Mouse (Mus musculus) forebrain, embryonic 15.5 days (tissue): ENCODE measurements around the gene Tmem235. TPM values are rescaled to one million over a fixed set of nuclear protein-coding genes. Genes with fewer than 3 reads are reported as not detected.
A peak's percentile ranks its signal among the peaks of the same experiment; 100 is the strongest.
"Not testable (repeated sequence)": the region's sequence is repeated elsewhere in the genome, so short reads cannot be mapped to it uniquely, and the experiment has no call there.

Source experiments
- ATAC-seq: fragments of 200-750 bp; cut with Nextera tagmentation; replicated peaks from 2 replicates; pipeline ENCODE4 v1.8.0; 2017; ENCODE audit warnings: mild to moderate bottlenecking, moderate TSS enrichment, moderate library complexity
- H3K27ac ChIP-seq: fragments of 300-500 bp; sonication (generic); replicated peaks from 2 replicates; pipeline ENCODE4 v1.5.1; 2015; ENCODE audit warnings: mild to moderate bottlenecking, inconsistent platforms
- H3K27me3 ChIP-seq: fragments of 300-500 bp; sonication (generic); 2 replicates; pipeline ENCODE4 v1.6.1; 2015; ENCODE audit warnings: inconsistent platforms
- H3K36me3 ChIP-seq: fragments of 300-500 bp; sonication (generic); 2 replicates; pipeline ENCODE4 v1.6.1; 2015; ENCODE audit warnings: mild to moderate bottlenecking, inconsistent platforms
- H3K4me1 ChIP-seq: fragments of 300-500 bp; sonication (generic); 2 replicates; pipeline ENCODE4 v1.6.1; 2015; ENCODE audit warnings: inconsistent platforms
- H3K4me2 ChIP-seq: fragments of 300-500 bp; sonication (generic); replicated peaks from 2 replicates; pipeline ENCODE4 v1.6.1; 2015; ENCODE audit warnings: mild to moderate bottlenecking, inconsistent platforms
- H3K4me3 ChIP-seq: fragments of 300-500 bp; sonication (generic); 2 replicates; pipeline ENCODE4 v1.5.1; 2015; ENCODE audit warnings: mild to moderate bottlenecking, inconsistent platforms
- H3K9ac ChIP-seq: fragments of 300-500 bp; sonication (generic); replicated peaks from 2 replicates; pipeline ENCODE4 v1.6.1; 2015; ENCODE audit warnings: mild to moderate bottlenecking, inconsistent platforms
- H3K9me3 ChIP-seq: fragments of 300-500 bp; sonication (generic); 2 replicates; pipeline ENCODE4 v1.6.1; 2016; ENCODE audit warnings: inconsistent platforms
- WGBS: fragments of 180-500 bp; shearing (Covaris S2); methylation state at CpG from one replicate; pipeline ENCODE4 v1.1.7; 2015; ENCODE audit warnings: mixed read lengths; 5-methylcytosine and 5-hydroxymethylcytosine counted together
- polyA plus RNA-seq: library from polyadenylated mRNA; unstranded; fragments of >200 nt; fragmentation: Nextera tagmentation; extraction: Ambion mirVana; gene quantifications from 2 replicates; pipeline ENCODE4 v1.2.1, GENCODE M21; 2015

Tmem235 gene
- polyA plus RNA-seq, 1 experiment from 2014 or later = not detected

GRCm38 (mm10) chr11:117825333-117826101 is 35.0 kb upstream of the Tmem235 start, which contains the start of the genes Afmid and Tk1:
TSS of gene Afmid (plus strand) at chr11:117825924.
TSS of gene Tk1 (minus strand) at chr11:117826092.
- H3K36me3 ChIP-seq = no peaks in the 10 kb centered on the region
- peak within 1 kb of the TSS; percentile 52 for H3K9ac ChIP-seq
- under 1% methylated on average over 34 of the region's 34 CpGs for WGBS
- H3K9me3 ChIP-seq = no peaks in the 10 kb centered on the region
- no peaks in the 10 kb centered on the region for H3K27me3 ChIP-seq
- H3K4me3 ChIP-seq = peak within 1 kb of the TSS; percentile 48
- H3K27ac ChIP-seq = peak within 1 kb of the TSS; percentile 64
- peak within 1 kb of the TSS; percentile 85 for H3K4me2 ChIP-seq
- ATAC-seq = peak; percentile 55
- H3K4me1 ChIP-seq = peaks cover 52% of the 10 kb centered on the region

- 1% methylated on average over 5 of the region's 5 CpGs for WGBS
- Histone ChIP-seq H3K4me2 (peak overlapping the region; percentile 85), H3K27me3 (no peaks in the 10 kb centered on the region), H3K4me1 (peaks cover 52% of the 10 kb centered on the region), H3K27ac (peak overlapping the region; percentile 64), H3K9ac (peak overlapping the region; percentile 52), H3K36me3 (no peaks in the 10 kb centered on the region), H3K4me3 (peak overlapping the region; percentile 48), H3K9me3 (no peaks in the 10 kb centered on the region)
- 0 out of 2 replicates have a peak, but pooled peaks have one; percentile 27 for ATAC-seq
These were observed 34.4 kb upstream of the Tmem235 start for GRCm38 (mm10) chr11:117826164-117826563.

- Histone ChIP-seq H3K27ac (no peak overlapping the region), H3K4me2 (no peak overlapping the region; the same call in 1 of the 2 replicates), H3K4me3 (no peak overlapping the region), H3K4me1 (peaks cover 52% of the 10 kb centered on the region), H3K9ac (no peak overlapping the region), H3K9me3 (no peaks in the 10 kb centered on the region), H3K27me3 (no peaks in the 10 kb centered on the region), H3K36me3 (no peaks in the 10 kb centered on the region)
- ATAC-seq = no peak
- WGBS = 58% methylated on average over 8 of the region's 8 CpGs
These were observed 33.6 kb upstream of the Tmem235 start for GRCm38 (mm10) chr11:117826916-117827315.

GRCm38 (mm10) chr11:117827386-117827785 is 33.2 kb upstream of the Tmem235 start:
- WGBS = 76% methylated on average over 3 of the region's 3 CpGs
- Histone ChIP-seq H3K4me1 (peaks cover 57% of the 10 kb centered on the region), H3K27me3 (no peaks in the 10 kb centered on the region), H3K27ac (no peak overlapping the region), H3K9ac (no peak overlapping the region), H3K4me3 (no peak overlapping the region), H3K36me3 (no peaks in the 10 kb centered on the region), H3K4me2 (no peak overlapping the region), H3K9me3 (no peaks in the 10 kb centered on the region)
- ATAC-seq = no peak

- WGBS = 72% methylated on average over 18 of the region's 18 CpGs
- no peak overlapping the region for H3K9ac ChIP-seq
These were observed 32.2 kb upstream of the Tmem235 start for GRCm38 (mm10) chr11:117828149-117828887.

GRCm38 (mm10) chr11:117828888-117829604 is 31.5 kb upstream of the Tmem235 start:
- no peaks in the 10 kb centered on the region for H3K9me3 ChIP-seq
- H3K27me3 ChIP-seq = no peaks in the 10 kb centered on the region
- 60% methylated on average over 9 of the region's 9 CpGs for WGBS
- no peak overlapping the region for H3K4me3 ChIP-seq
- H3K4me1 ChIP-seq = peaks cover 55% of the 10 kb centered on the region
- H3K9ac ChIP-seq = no peak overlapping the region
- no peak for ATAC-seq
- no peak overlapping the region for H3K4me2 ChIP-seq
- H3K36me3 ChIP-seq = no peaks in the 10 kb centered on the region
- no peak overlapping the region; the same call in 1 of the 2 replicates for H3K27ac ChIP-seq

More at GRCm38 (mm10) chr11:117828149-117828887, 32.2 kb upstream of the Tmem235 start:
- H3K9me3 ChIP-seq = no peaks in the 10 kb centered on the region
- H3K4me1 ChIP-seq = peaks cover 58% of the 10 kb centered on the region
- H3K27me3 ChIP-seq = no peaks in the 10 kb centered on the region
- H3K4me2 ChIP-seq = no peak overlapping the region
- no peak for ATAC-seq
- no peak overlapping the region for H3K4me3 ChIP-seq
- H3K27ac ChIP-seq = no peak overlapping the region
- H3K36me3 ChIP-seq = no peaks in the 10 kb centered on the region

GRCm38 (mm10) chr11:117829671-117830215 is 30.8 kb upstream of the Tmem235 start:
- Histone ChIP-seq H3K36me3 (no peaks in the 10 kb centered on the region), H3K4me1 (peaks cover 49% of the 10 kb centered on the region), H3K27ac (no peak overlapping the region), H3K27me3 (no peaks in the 10 kb centered on the region), H3K9me3 (no peaks in the 10 kb centered on the region), H3K9ac (no peak overlapping the region), H3K4me2 (no peak overlapping the region), H3K4me3 (no peak overlapping the region)
- no peak for ATAC-seq
- WGBS = 80% methylated on average over 2 of the region's 2 CpGs

GRCm38 (mm10) chr11:117830401-117830800 is 30.2 kb upstream of the Tmem235 start:
- ATAC-seq = no peak
- H3K9ac ChIP-seq = no peak overlapping the region
- no peak overlapping the region for H3K27ac ChIP-seq
- H3K9me3 ChIP-seq = no peaks in the 10 kb centered on the region
- H3K27me3 ChIP-seq = no peaks in the 10 kb centered on the region
- 55% methylated on average over 9 of the region's 9 CpGs for WGBS
- H3K4me2 ChIP-seq = no peak overlapping the region
- peaks cover 42% of the 10 kb centered on the region for H3K4me1 ChIP-seq
- no peaks in the 10 kb centered on the region for H3K36me3 ChIP-seq
- H3K4me3 ChIP-seq = no peak overlapping the region

- WGBS = 17% methylated on average over 28 of the region's 28 CpGs
- H3K9ac ChIP-seq = peak overlapping the region; percentile 31; the same call in 1 of the 2 replicates
- ATAC-seq = peak; percentile 71
- H3K27ac ChIP-seq = peak overlapping the region; percentile 42; the same call in 1 of the 2 replicates
- H3K9me3 ChIP-seq = no peaks in the 10 kb centered on the region
- H3K4me1 ChIP-seq = peaks cover 23% of the 10 kb centered on the region
- H3K4me2 ChIP-seq = peak overlapping the region; percentile 50
- peak overlapping the region; percentile 39 for H3K4me3 ChIP-seq
- no peaks in the 10 kb centered on the region for H3K27me3 ChIP-seq
- no peaks in the 10 kb centered on the region for H3K36me3 ChIP-seq
These were observed 28.2 kb upstream of the Tmem235 start for GRCm38 (mm10) chr11:117832086-117832969.

- H3K27me3 ChIP-seq = not testable (repeated sequence)
These were observed 27.0 kb upstream of the Tmem235 start for GRCm38 (mm10) chr11:117833509-117833908.

GRCm38 (mm10) chr11:117834086-117834485 is 26.5 kb upstream of the Tmem235 start:
- no peaks in the 10 kb centered on the region for H3K9me3 ChIP-seq
- H3K27me3 ChIP-seq = no peaks in the 10 kb centered on the region
- H3K36me3 ChIP-seq = no peaks in the 10 kb centered on the region
- no peak overlapping the region for H3K27ac ChIP-seq
- WGBS = 91% methylated on average over 8 of the region's 8 CpGs
- H3K4me1 ChIP-seq = peaks cover 8% of the 10 kb centered on the region
- H3K9ac ChIP-seq = no peak overlapping the region
- H3K4me2 ChIP-seq = no peak overlapping the region
- no peak for ATAC-seq
- H3K4me3 ChIP-seq = no peak overlapping the region

More at GRCm38 (mm10) chr11:117833509-117833908, 27.0 kb upstream of the Tmem235 start:
- not testable (repeated sequence) for H3K4me3 ChIP-seq, H3K4me2 ChIP-seq, H3K9ac ChIP-seq, H3K27ac ChIP-seq, ATAC-seq, H3K36me3 ChIP-seq, H3K9me3 ChIP-seq
- 77% methylated on average over 6 of the region's 6 CpGs for WGBS
- peaks cover 14% of the 10 kb centered on the region for H3K4me1 ChIP-seq
